Mouse (Mus musculus) kidney, adult 2 months (tissue): ENCODE results near the gene Kmt2b.

Experiments used
- CTCF ChIP-seq: fragments of 200-500 bp; conservative IDR thresholded peaks from 2 replicates; pipeline ENCODE4 v1.5.1; 2011; ENCODE audit warnings: low read depth, mild to moderate bottlenecking, control low read depth, low read length, moderate library complexity, mixed read lengths; ENCODE audit not compliant: insufficient read depth, insufficient read length
- POLR2A ChIP-seq: fragments of 200-500 bp; IDR thresholded peaks from one replicate; pipeline ENCODE4 v1.6.1; 2011; ENCODE audit warnings: low read depth, low read length, control low read depth

DNA sequence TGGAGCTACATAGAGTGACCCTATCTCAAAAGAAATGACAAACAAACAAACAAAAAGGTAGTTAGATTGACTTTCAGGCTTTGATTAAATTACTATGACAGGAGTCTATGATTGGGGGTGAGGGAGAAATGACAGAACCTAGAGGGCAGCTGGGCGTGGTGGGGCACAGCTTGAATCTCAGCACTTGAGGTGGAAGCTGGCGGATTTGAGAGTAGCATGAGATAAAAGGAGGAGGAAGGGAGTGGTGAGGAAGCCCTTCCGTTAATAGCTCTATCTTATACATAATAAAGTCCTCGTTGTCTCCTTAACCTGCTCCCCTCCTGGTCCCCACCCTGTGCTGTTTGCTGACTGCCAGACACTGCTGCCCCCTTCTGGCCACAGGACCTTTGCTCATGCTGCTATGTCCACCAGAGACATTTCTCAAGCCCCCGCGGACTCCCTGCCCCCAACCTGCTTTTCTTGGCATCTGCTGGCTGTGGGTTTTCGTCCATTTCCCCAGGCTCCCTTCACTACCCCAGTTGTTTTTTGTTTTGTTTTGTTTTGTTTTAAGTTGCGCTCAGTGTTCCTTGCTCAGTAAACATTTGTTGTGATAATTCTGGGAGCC, 19.3 kb upstream of the Kmt2b start:
- TF ChIP-seq CTCF (peak; percentile 76), POLR2A (no peak)
